Mouse (Mus musculus): ENCODE measurements at regions not wholly inside any gene's neighbourhood (a gene's known extent, or its start where the extent isn't known, plus 50 kb on each side); places are given as distances from the start of the nearest gene placed in this dataset.

DNA sequence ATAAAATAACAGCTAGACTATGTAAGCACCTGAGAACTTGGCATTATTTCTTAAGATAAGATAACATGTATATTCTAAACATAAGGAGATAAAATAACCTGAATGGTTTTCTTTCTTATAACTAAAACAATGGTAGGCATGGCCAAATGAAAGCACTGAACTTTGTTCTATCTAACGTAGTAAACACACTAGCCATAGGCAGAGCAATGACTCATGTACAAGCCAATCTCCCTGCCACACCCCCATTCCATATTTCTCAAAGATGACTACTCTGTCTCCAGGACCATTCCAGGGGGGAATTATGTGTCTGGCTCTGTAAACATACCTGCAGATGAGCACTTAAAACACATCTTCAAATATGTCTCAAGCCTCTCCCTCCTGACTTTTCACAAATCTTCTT is 80.6 kb upstream of the Slc7a11 start:
- DNase-seq (ENCODE audit: low spot score in 2 of 2), result no peak

DNA sequence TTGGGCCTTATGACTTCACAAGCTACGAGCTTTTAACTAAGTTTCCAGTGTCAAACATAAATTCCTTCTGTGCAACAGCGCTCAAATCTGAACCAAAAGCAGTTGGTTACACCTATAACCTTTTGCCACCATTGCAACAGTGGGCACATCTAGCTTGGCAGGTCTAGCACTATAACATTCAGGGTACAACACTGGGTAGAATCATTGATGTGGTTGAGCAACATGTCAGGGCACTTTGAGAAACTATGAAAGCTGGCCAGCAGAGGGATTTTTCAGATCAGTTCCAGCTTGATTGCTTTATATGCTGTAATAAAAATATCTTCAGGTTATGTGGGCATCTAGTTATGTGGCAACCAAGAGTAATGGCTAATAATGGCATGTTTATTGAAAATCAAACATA is 63.8 kb upstream of the Slc7a11 start:
- DNase-seq (ENCODE audit: low spot score in 2 of 2), result no peak
